Mouse (Mus musculus): ENCODE measurements around the gene Slc35d3. TPM values are rescaled to one million over a fixed set of nuclear protein-coding genes. Genes with fewer than 3 reads are reported as not detected.

Slc35d3 gene
- polyA plus RNA-seq, 1 experiment from 2014 or later: 1.8 TPM

GRCm38 (mm10) chr10:19849771-19850365 lies 1.4 kb downstream of the Slc35d3 start:
- no peak overlapping the region for H3K27ac ChIP-seq

DNA sequence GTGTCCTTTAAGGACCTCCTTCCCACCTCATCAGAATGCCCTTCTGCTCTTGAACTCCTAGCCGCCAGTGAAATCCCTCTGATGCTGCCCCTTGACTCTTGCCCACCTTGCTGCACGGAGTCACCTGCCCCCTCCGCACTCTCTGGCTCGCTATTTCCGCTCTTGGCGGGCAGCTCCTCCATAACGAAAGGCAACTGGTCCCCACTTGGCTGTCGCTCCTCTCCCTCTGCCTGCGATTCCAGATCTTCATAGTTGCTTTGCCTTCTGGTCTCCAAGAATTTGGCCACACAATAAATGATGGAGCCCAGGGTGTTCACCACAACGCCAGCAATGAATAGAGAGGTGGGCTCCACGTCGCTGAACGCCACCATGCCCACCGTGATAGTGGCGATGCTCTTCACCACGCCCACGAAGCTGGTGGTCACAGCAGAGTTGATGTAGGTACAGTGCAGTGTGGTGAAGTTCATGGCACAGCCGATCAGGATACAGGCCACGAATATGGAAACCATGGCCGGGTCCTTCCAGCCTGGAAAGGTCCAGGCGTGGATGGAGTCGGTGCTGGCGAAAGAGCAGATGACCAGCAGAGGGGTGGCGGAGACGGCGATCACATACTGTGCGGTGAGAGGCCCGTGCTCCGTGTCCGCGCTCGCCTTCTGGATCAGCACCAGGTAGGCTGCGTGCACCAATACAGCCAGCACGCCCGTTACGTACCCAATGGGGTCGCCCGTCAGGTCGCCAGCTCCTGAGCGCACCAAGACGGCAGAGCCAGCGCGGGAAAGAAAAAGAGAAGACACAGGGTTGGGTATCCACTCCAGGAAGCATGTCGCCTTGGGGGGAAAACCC lies 2.1 kb downstream of the Slc35d3 start:
- WGBS: 6% methylated on average over 44 of the region's 44 CpGs
- peaks cover 68% of the 10 kb centered on the region for H3K27me3 ChIP-seq (ENCODE audit: control insufficient read depth, insufficient read depth, low read length)
- peak overlapping the region; percentile 57; the same call in 1 of the 2 replicates for H3K9ac ChIP-seq
- H3K36me3 ChIP-seq (replicated peaks; ENCODE audit: control insufficient read depth, insufficient read depth): no peaks in the 10 kb centered on the region
- H3K4me1 ChIP-seq (replicated peaks; ENCODE audit: control insufficient read depth, insufficient read depth, low read length): peaks cover 16% of the 10 kb centered on the region
- peak overlapping the region; percentile 66 for H3K4me3 ChIP-seq (replicated peaks; ENCODE audit: low read length)
- peak overlapping the region; percentile 99 for H3K4me2 ChIP-seq (replicated peaks)
- H3K27ac ChIP-seq: no peak overlapping the region
- H3K9me3 ChIP-seq (ENCODE audit: control insufficient read depth, low read length): no peaks in the 10 kb centered on the region
- ATAC-seq (ENCODE audit: low FRiP score): no peak
- no peak for DNase-seq (ENCODE audit: low spot score)

More at GRCm38 (mm10) chr10:19849771-19850365, 1.4 kb downstream of the Slc35d3 start:
- peak overlapping the region; percentile 57 for H3K9ac ChIP-seq
- WGBS: under 1% methylated on average over 31 of the region's 32 CpGs
- no peaks in the 10 kb centered on the region for H3K9me3 ChIP-seq (ENCODE audit: control insufficient read depth, low read length)
- ATAC-seq (ENCODE audit: low FRiP score) (peak; percentile 57), DNase-seq (ENCODE audit: low spot score) (no peak)
- H3K4me2 ChIP-seq (replicated peaks): peak overlapping the region; percentile 99
- H3K4me1 ChIP-seq (replicated peaks; ENCODE audit: control insufficient read depth, insufficient read depth, low read length): peaks cover 16% of the 10 kb centered on the region
- H3K27me3 ChIP-seq (ENCODE audit: control insufficient read depth, insufficient read depth, low read length): peaks cover 67% of the 10 kb centered on the region
- H3K4me3 ChIP-seq (replicated peaks; ENCODE audit: low read length): peak overlapping the region; percentile 66
- no peaks in the 10 kb centered on the region for H3K36me3 ChIP-seq (replicated peaks; ENCODE audit: control insufficient read depth, insufficient read depth)

DNA sequence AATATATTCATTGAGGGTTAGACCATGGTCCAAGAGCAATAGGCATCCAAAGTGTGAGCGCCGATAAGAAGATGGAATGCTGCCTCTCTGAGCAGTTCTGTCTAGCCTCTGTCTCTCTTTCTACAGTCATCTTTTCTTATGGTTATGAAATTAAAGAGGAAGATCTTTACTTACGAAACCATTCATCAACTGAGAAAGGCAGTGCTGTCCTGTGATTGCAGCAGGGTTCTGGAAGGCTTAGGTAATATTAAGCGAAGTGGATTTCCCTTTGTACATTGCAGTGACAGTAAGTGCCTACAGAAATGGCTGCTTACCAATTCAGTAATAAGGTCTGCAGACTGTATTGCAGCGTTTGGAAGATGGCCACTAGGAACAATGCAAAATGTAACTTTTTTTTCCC lies 11.4 kb downstream of the Slc35d3 start:
- no peak overlapping the region for H3K27ac ChIP-seq
- H3K4me1 ChIP-seq (replicated peaks; ENCODE audit: control insufficient read depth, insufficient read depth, low read length): 0 out of 2 replicates have a peak, but pooled peaks cover 3% of the 10 kb centered on the region
- no peak overlapping the region for H3K9ac ChIP-seq
- H3K36me3 ChIP-seq (replicated peaks; ENCODE audit: control insufficient read depth, insufficient read depth): no peaks in the 10 kb centered on the region
- no peaks in the 10 kb centered on the region for H3K9me3 ChIP-seq (ENCODE audit: control insufficient read depth, low read length)
- no peak overlapping the region for H3K4me2 ChIP-seq (replicated peaks)
- 92% methylated on average over 5 of the region's 5 CpGs for WGBS
- ATAC-seq (ENCODE audit: low FRiP score): no peak
- no peak for DNase-seq (ENCODE audit: low spot score)
- H3K27me3 ChIP-seq (ENCODE audit: control insufficient read depth, insufficient read depth, low read length): 0 out of 2 replicates have a peak, but pooled peaks cover 1% of the 10 kb centered on the region
- H3K4me3 ChIP-seq (replicated peaks; ENCODE audit: low read length): no peak overlapping the region

DNA sequence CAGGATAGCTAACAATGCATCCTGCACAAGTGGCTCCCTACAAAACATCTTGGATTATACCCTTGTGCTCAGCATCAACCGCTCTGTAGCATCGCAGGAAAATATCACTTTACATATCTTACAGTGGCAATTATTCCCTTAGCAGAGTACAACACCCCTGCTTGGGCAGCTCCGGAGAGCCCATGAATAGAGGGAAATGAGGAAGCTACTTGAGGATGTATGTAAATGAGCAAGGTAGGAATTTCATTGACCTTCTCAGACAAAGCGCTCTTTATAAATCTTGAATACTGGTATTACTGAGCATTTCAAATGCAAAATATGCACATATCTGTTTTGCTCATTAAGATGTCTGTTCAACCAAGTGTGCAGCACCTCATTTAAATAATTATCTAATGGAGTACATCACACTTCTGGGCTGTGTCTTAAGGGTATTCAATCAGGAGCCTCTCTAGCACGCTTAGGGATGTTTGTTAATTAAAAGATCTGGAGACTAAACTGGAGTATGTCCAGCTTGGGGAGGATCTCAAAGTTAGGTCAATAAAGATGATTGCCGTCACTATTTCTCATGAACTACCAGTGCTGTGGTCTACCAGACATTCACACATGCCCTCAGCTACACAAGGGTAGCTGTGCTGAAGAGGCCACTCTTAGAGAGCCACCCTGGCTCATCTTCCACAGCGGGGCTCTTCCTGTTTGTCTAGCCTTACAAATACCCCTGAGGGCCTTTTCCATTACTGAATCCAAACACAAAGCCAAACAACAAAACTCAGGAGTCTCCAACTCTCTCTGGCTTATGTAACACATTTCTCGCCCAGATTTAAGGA lies 15.2 kb downstream of the Slc35d3 start:
- Histone ChIP-seq H3K36me3 (replicated peaks; ENCODE audit: control insufficient read depth, insufficient read depth) (no peaks in the 10 kb centered on the region), H3K4me3 (replicated peaks; ENCODE audit: low read length) (no peak overlapping the region), H3K9ac (no peak overlapping the region), H3K4me1 (replicated peaks; ENCODE audit: control insufficient read depth, insufficient read depth, low read length) (0 out of 2 replicates have a peak, but pooled peaks cover 3% of the 10 kb centered on the region), H3K27me3 (ENCODE audit: control insufficient read depth, insufficient read depth, low read length) (no peaks in the 10 kb centered on the region), H3K9me3 (ENCODE audit: control insufficient read depth, low read length) (no peaks in the 10 kb centered on the region), H3K4me2 (replicated peaks) (no peak overlapping the region), H3K27ac (no peak overlapping the region)
- ATAC-seq (ENCODE audit: low FRiP score): peak; percentile 70; the same call in 1 of the 2 replicates
- 58% methylated on average over 8 of the region's 8 CpGs for WGBS
- DNase-seq (ENCODE audit: low spot score): no peak

GRCm38 (mm10) chr10:19834222-19834621 lies 17.0 kb downstream of the Slc35d3 start:
- Histone ChIP-seq H3K36me3 (replicated peaks; ENCODE audit: control insufficient read depth, insufficient read depth) (no peaks in the 10 kb centered on the region), H3K27me3 (ENCODE audit: control insufficient read depth, insufficient read depth, low read length) (no peaks in the 10 kb centered on the region), H3K9me3 (ENCODE audit: control insufficient read depth, low read length) (no peaks in the 10 kb centered on the region), H3K27ac (no peak overlapping the region), H3K4me2 (replicated peaks) (no peak overlapping the region), H3K4me1 (replicated peaks; ENCODE audit: control insufficient read depth, insufficient read depth, low read length) (0 out of 2 replicates have a peak, but pooled peaks cover 3% of the 10 kb centered on the region), H3K4me3 (replicated peaks; ENCODE audit: low read length) (no peak overlapping the region), H3K9ac (no peak overlapping the region)
- no peak for DNase-seq (ENCODE audit: low spot score)
- WGBS: 94% methylated on average over 6 of the region's 6 CpGs
- no peak for ATAC-seq (ENCODE audit: low FRiP score)

GRCm38 (mm10) chr10:19831072-19831849 lies 20.0 kb downstream of the Slc35d3 start:
- ATAC-seq (ENCODE audit: low FRiP score) (no peak), DNase-seq (ENCODE audit: low spot score) (no peak)
- WGBS: 94% methylated on average over 5 of the region's 5 CpGs
- no peak overlapping the region for H3K9ac ChIP-seq
- H3K4me2 ChIP-seq (replicated peaks): no peak overlapping the region
- H3K36me3 ChIP-seq (replicated peaks; ENCODE audit: control insufficient read depth, insufficient read depth): no peaks in the 10 kb centered on the region
- H3K4me1 ChIP-seq (replicated peaks; ENCODE audit: control insufficient read depth, insufficient read depth, low read length): 0 out of 2 replicates have a peak, but pooled peaks cover 3% of the 10 kb centered on the region
- H3K9me3 ChIP-seq (ENCODE audit: control insufficient read depth, low read length): no peaks in the 10 kb centered on the region
- no peaks in the 10 kb centered on the region for H3K27me3 ChIP-seq (ENCODE audit: control insufficient read depth, insufficient read depth, low read length)
- no peak overlapping the region for H3K4me3 ChIP-seq (replicated peaks; ENCODE audit: low read length)
- no peak overlapping the region for H3K27ac ChIP-seq

GRCm38 (mm10) chr10:19820986-19821385 lies 30.3 kb downstream of the Slc35d3 start:
- ATAC-seq (ENCODE audit: low FRiP score): no peak
- no peak overlapping the region for H3K4me2 ChIP-seq (replicated peaks)
- 79% methylated on average over 3 of the region's 3 CpGs for WGBS

GRCm38 (mm10) chr10:19818723-19819355 lies 32.4 kb downstream of the Slc35d3 start:
- Histone ChIP-seq H3K4me1 (replicated peaks; ENCODE audit: control insufficient read depth, insufficient read depth, low read length) (no peaks in the 10 kb centered on the region), H3K4me2 (replicated peaks) (no peak overlapping the region), H3K36me3 (replicated peaks; ENCODE audit: control insufficient read depth, insufficient read depth) (no peaks in the 10 kb centered on the region), H3K4me3 (replicated peaks; ENCODE audit: low read length) (no peak overlapping the region), H3K27ac (no peak overlapping the region), H3K9ac (no peak overlapping the region), H3K9me3 (ENCODE audit: control insufficient read depth, low read length) (no peaks in the 10 kb centered on the region), H3K27me3 (ENCODE audit: control insufficient read depth, insufficient read depth, low read length) (no peaks in the 10 kb centered on the region)
- no peak for ATAC-seq (ENCODE audit: low FRiP score)
- DNase-seq (ENCODE audit: low spot score): no peak
- 58% methylated on average over 16 of the region's 16 CpGs for WGBS

More at GRCm38 (mm10) chr10:19820986-19821385, 30.3 kb downstream of the Slc35d3 start:
- no peak for DNase-seq (ENCODE audit: low spot score)
- H3K27me3 ChIP-seq (ENCODE audit: control insufficient read depth, insufficient read depth, low read length): no peaks in the 10 kb centered on the region
- no peaks in the 10 kb centered on the region for H3K4me1 ChIP-seq (replicated peaks; ENCODE audit: control insufficient read depth, insufficient read depth, low read length)
- H3K9ac ChIP-seq: no peak overlapping the region
- no peak overlapping the region for H3K27ac ChIP-seq
- no peaks in the 10 kb centered on the region for H3K36me3 ChIP-seq (replicated peaks; ENCODE audit: control insufficient read depth, insufficient read depth)
- H3K4me3 ChIP-seq (replicated peaks; ENCODE audit: low read length): no peak overlapping the region
- H3K9me3 ChIP-seq (ENCODE audit: control insufficient read depth, low read length): no peaks in the 10 kb centered on the region
